Mouse (Mus musculus): ENCODE data around the gene Tunar.
A peak's percentile ranks its signal among the peaks of the same experiment; 100 is the strongest.

Tunar gene

DNA sequence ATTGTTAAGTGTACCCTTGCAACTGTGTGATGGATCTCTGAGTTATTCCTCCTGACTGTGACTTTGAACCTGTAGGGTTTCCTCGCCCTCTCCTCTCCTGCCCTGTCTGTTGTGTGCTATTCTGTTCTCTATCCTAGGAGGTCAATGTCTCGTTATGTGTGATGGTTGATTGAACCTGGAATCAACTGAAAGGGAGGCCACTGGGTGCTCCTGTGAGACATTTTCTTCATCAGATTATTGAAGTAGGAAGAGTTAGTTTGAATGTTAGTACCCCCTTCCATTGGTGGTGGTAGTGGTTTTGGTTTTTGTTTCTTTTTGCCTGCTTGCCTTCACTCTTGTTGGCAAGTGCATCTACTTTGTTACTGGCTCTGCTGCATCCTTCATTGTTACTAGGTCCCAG is at the start of gene Tunar:
TSS of gene Tunar (plus strand) at position 301 of the 400 bp plus-strand sequence.
- no peak for DNase-seq

DNA sequence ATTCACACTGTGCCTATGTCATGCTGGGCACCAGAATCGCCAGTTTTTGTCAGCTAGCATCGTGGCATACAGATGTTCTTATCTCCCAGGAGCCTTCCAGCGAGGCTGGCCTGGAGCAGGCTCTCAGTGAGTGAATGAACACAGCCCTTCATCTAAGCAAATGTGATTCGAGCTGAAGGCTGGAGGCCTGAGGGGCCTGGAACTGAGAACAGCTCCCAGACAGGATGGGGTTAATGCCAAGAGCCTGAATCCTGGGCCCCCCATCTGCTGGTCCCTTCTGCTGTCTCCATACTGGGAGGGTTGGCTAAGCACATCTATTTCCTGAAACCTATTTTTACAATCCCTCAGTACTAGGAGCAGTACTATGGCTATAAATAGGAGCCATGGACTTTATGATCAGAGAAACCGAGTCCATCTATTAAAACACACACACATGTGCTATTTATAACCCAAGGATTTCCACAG is 21.1 kb upstream of the Tunar start:
- no peak for DNase-seq

DNA sequence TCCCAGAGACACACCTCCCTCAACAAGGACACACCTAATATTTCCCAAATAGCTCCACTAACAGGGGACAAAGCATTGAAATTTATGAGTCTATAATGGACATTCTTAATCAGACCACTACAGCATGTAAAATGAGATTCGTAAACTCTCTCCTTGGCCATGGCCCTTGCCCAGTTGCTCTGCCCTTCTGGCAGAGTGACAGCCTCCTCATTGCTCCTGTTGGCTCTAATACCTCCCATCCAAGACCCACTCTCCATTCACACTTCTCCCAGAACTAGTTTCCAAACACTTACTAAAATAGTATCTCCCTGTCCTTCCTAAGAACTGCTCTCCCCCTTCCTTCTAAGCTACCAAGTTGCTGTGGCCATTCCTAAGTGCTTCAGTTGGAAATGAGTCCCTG is 19.3 kb upstream of the Tunar start:
- DNase-seq = no peak

DNA sequence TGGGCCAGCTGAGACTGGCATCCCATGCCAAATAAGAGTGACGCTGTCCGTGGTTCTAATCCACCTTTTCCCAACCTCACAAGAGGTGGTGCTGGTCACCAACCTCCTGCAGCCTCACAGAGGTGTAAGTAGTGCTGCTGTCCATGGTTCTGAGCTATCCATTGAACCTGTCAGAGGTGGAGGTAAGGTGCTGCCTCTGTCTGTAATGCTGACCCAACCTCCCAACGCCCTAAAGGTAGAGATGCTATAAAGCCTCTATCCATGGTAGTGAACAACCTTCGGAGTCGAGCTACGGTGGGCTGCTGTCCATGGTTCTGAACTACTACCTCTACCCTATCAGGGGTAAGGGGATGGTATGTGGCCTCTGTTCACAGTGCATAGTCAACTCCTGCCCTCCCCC is 11.5 kb upstream of the Tunar start:
- peak; percentile 39 for DNase-seq

DNA sequence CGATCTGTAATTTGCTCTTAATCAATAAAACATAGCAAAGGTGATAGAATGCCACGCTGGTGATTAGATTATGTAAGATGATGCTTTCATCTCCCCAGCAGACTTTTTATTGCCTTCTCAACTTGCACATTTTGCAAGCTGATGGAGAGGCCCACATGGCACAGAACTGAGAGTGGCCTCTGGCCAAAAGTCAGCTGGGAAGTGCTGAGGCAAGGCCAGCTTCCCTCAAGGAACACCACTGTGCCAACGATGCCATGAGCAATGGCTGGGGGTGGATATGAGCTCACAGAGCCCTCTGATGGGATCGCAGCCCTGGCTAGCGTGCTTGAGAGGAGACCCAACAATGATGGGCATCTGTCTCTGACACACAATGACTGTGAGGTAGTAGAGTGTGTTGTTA is 6.6 kb upstream of the Tunar start:
- no peak for DNase-seq

DNA sequence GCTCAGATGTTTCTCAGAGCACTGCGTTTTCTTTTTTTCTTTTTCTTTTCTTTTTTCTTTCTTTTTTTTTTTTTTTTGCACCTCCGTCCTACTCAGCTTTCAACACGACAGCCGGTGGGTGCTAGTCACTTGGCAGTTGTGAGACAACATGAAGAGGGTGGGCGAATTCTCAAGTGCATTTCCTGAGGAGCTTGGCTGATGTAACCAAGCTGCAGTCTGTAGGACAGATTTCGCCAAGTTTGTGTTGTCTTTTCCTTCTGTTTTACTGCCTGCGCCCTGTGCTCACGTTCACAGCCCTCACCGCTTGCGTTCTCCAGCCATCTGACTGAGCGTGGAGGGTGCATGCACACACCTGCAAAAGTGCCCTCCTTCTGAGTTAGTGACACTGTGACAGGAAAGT is 5.3 kb upstream of the Tunar start:
- DNase-seq = no peak

DNA sequence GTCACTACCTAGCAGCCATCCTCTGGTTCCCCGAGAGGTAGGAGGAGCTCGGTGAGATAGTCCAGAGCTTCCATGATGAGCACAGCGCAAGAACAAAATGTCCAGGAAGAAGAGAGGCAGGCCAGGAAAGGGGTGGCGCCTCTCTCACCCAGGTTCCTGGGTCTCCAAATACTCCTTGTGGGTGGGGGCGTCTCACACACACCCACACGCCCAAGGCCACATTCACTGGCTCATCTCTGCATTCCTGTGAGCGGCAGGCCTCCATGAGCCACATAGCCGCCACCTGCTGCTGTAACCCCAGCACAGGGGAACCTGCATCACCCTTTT is 2.4 kb downstream of the Tunar start:
- DNase-seq = no peak

DNA sequence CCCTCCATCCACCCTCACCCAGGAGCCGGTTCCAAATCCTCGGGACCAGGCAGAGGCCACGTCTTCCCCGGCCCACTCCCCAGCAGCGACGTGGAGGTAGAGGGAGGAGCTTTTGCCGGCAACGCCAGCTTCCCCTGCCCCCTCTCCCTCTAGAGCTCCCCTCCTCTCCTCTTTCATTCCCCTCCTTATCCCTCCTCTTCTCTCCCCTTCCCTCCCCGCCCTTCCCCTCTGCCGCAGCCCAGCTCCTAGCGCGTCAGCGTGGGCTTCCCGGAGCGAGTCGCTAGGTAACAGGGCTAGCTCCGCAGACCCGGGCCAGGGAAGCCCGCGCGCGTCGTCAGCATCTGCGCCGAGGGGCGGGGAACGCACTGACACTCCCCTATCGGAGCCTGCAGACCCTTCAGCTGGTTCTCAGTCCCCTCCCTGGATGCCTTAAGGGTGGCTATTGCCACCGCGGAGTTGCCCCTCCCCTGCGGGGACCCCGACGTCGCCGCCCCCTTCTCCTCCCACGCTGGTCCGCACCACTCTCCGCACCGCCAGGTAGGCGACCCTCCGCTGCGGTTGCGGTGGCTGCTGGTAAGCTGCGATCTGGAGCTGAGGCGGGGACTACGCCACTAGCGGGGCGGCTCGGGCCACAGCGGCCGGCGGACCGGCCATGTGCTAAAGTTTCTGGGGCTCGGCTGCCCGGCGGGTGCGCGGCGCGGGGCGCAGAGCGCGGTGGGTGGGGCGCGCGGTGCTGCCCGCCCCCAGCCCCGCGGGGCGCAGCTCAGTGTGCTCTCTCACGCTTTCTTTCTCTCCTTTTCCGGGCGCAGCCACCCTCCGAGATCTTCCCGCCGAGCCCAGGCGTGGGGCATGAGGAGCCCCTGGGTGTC is 3.0 kb downstream of the Tunar start:
- no peak for DNase-seq

DNA sequence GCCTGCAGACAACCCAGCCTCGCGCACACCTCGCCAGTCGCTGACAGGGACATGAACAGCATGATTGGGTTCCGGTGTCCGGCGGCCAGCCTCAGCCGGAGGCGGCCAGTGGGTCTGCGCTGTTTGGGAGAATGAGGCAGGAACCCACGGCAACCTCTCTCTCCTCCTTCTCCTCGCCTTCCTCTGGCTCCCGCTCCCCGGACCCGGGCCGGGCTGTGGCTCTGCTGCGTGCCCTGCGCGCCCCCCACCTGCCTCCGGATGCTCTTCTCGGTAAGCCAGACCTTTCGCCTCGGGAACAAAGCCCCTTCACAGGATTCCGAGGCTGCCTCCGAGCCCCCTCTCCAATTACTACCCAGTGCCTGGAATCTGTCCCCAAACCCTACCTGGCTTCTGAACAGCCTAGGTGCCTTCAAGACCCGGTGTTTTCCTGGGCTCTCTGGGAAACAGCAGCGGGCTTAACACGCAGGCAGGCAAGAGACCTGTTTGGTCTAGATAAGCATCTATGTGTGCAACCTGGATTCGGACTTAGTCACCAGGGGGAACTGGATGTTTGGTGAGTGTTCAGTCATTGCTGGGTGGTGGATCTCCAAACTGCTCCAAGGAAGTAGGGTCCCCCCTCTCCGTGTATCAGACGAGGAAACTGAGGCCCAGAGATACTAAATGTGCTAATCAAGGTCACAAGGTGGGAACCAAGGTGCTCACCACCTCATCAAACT is 3.8 kb downstream of the Tunar start:
- no peak for DNase-seq

DNA sequence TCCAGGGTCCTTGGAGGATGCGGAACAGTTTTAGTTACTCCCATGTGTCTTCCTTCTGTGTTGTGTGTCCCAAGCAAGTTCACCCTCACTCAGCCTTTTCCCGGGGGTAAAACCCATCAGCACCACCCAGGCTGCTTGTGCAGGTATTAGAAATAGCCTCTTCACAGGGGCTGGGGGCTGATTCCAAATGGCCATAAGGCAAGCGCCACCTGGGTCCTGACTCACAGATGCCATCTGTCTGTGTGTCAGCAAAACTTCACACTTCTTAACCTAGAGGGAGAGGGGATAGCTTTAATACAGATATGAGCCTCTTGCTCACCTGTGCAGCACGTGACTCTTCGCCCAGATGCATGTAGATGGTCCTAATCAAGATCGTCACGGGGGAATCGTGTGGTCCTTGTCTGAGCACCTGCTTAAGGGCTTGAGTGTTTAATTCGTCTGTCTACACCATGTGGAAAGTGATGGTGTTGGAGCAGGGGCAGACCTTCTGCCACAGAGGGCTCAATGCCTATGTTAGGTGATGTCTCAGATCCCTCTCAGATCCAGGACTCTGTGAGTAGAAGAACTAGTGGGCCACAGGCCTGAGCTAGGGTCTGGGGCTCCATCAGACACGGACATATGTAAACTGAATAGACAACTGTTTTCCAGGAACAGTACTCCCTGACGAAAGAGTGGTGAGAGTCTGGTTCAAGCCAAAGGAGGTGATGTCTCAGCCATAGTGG is 4.7 kb downstream of the Tunar start:
- DNase-seq = no peak

DNA sequence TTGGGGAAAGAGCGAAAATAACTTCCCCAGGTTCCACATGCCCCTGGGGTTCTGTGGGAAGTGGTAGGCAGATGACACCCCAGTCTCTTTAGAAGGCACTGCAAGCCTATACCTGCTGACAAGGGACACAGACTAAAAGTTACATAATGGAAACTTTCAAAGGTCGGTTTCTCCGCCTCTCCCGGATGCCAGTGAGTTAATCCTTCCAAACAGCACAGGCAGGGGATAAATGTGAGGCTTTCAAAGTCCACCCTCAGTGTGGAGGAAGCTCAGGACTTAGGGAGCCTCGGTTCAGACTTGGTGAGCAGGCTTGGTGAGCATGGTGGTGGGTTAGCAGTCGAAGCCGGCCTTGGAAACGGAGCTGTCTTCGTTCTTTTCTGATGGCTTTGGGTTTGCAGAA is 7.9 kb downstream of the Tunar start:
- no peak for DNase-seq

DNA sequence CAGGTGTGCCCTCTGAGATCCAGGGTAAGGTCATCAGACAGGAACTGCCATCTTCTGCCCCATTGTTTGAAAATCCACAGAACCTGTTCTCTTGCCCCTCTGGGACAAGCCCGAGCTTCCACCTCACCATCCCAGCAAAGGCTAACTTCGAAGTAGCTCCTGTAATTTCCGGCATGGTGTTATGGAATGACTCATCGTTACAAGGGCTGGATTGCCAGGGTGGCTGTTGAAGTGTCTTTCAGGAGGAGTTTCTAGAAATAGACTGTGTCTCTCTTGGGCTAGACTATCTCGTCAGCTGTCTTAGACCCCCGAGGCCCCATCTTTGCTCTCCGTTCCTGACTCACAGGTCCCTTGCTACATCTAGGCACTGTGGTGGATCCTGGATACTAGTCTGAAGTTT is 10.8 kb downstream of the Tunar start:
- DNase-seq = no peak

DNA sequence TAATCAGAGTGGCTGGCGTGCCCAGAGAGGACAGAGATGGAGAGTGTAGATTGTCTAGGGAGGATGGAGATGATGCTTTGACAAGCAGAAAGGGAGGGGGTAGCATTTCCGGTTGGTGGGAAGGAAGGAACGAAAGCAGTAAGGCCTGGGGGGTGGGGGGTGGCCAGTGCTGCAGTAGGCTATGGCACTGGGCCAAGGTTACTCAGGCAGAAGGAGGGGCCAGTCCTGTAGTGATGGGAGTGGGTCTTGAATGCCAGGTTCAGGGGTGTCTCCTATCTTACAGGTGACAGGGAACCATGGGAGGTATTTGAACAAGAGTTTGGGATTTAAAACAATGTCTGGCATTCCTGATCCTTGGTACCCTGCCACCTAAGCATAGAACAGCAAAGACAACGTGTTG is 13.2 kb downstream of the Tunar start:
- no peak for DNase-seq

DNA sequence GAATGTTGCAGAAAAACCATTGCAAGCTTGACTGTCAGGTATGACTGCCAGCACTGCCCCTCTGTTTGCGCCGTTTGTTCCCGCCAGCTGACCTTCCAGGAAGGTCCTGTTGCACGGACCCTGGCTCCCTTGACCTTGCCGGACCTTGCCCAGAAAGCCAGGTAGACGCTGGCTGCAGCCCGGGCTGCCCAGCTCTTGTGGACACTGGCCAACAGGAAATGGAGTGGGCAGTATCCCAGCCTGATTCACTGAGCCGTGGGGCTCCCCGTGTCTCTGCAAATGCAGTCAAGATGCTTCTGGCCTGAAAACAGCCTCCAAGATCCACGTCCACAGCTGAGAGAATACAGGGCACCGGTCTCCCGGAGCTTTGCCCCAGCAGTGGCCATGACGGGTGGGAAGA is 13.6 kb downstream of the Tunar start:
- no peak for DNase-seq

DNA sequence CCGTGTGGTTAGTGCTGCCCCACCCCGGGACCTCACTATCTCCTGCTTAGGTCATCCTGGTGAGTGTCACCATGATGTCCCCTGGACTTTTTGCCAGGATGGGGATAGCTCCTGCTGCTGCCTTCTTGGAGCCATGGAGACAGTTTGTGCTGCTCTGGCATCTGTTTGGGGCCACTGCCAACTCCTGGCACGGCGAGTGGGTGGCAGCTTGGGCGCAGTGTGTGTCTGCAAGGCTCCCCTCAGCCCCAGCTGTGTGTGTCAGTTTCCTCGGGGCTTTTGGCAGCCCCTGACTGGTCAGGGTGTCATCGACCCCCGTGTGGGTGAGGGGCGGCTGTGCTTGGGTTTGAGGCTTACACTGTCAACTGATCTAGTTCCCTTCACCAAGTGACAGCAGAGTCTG is 20.6 kb downstream of the Tunar start:
- DNase-seq = no peak

DNA sequence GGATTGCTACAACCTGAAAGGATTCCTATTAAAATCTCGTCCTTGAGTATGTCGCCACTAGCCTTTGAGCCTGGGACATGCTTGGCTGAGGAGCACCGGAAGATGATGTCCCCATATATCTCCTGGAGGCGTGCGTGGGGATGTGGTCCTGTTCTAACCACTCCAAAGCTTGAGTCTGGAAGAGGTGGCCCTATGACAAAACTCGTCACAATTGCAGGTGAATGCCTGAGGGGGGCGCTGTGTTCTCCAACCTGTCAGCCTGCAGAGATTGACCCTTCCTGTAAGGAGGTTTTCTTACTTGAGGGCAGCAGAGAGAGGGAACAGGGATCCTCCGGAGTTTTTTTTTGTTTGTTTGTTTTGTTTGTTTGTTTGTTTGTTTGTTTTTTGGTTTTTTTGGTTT is 21.1 kb downstream of the Tunar start:
- DNase-seq = no peak

DNA sequence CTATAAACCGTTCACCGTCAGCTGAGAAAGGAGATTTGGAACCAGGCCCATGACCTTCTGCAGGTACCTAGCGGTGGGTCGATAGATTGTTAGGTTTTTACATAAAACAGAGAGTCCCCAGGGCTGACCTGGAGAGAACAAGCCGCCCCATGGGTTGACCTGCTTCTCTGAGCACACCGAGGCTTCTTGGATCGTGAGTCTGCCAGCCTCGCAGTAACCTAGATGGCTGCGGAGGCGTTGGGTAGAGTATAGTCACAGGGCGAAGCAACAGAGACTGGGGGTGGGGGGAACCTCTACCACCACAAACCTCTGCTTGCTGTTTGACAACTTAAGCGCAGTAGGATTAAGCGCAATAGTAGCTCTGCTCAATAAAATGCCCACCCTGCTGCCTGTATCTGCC is 23.1 kb downstream of the Tunar start:
- DNase-seq = no peak

DNA sequence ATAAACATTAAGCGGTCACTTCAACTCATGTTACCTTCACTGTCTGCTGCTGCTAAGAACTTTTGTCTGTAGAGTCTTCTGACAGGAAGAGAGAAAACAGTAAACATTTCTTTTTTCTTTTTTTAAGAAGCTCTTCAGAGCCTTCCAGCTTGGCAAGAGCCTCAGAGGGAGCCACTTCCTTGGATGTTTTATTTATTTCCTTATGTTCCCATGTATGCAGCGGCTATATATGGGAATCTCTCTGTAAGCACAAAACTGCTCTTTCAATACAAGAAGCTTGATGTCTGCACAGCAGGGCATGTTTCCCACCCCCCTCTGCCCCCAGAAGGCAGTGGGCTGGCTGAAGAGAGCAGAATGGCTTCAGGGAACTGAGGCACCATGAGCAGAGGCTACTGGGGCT is 30.0 kb downstream of the Tunar start:
- no peak for DNase-seq

DNA sequence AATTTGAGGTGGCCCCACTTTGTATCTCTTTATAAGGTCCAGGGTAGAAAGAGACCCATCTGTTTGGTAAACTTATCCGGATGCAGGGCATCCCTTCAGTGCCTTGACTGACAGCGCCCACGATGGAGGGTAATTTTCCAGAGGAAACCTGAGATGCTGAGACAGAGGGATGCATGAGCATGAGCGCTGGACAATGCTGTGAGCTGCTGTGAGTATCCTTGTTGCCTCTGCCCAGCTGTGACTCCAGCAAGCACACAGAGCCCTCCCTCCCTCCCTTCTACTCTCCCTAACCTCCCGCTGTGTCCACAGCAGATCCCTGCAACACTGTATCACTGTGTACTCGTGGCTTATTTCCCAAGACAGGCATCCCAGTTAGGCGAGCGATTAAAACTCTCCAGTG is 40.9 kb downstream of the Tunar start:
- DNase-seq = no peak

DNA sequence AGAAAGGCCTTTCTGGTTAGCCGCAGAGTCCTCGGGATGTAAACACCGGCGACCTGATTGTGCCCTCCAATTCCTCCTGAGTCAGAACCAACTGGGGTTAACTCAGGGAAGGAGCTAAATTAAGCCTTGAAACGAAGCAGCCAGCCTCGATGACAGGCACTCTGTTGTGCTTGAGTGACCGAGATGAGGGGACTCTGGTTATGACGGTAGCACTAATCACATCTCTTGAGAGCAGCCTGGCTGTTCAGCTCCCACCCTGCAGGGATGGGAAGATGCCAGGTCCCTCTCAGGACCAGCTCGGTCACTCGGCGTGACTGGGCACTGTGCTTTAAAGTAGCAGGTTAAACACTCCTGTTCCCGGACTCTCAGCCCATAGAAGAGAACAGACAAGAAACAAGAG is 43.3 kb downstream of the Tunar start:
- no peak for DNase-seq

DNA sequence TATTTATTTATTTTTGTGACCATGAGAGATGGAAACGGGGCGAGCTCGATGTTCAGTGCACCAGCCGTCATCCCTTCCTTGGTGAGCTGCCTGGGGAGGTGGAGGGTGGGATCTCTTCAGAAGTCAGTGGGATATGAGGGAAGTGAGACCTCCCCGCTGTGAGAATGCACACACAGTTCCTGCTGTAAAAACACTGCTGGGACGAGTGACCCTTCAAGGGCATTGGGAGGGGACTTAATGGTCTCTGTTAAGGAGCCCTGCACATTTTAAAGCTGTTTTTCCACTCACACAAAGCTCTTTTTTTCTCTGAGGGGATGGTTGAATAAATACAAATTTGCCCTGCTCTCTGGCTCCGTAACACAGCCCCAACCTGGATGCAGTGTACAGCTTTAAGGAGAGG is 49.1 kb downstream of the Tunar start:
- no peak for DNase-seq

DNA sequence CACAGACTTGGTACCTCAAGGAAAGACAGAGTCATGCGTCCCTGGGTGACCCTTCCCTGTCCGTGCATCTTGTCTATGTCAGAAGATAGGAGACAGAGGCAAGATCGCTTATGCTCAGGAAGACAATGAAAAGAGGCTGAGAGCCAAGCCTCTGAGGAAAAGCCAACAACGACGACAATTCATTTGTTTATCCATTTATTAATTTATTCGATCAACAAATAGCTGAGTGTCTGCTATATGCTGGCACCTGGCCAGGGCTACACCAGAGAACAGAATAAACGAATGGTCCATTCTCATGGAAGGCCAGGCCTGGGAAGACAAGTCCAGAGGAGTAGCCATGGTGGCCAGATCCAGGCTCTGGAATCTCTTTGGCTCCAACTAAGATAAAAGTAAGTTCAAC is 61.0 kb downstream of the Tunar start:
- peak; percentile 44 for DNase-seq

DNA sequence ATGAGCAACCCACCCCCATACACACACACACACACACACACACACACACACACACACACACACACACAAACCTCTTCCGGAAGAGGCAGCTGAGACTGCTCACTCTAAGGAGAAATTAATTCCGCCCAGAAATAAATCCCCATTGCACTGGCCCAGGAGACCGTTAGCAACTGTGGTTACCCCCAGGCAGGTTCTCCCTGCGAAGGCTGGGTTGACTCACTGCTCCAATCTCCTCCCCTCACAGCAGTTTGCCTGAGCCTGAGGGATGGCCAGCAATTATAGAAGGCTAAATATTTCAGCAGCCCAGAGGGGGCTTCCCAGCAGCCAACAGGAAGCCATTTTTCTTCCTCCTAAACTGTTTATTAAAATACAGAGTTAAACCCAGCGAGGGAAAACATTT is 64.5 kb downstream of the Tunar start:
- no peak for DNase-seq

DNA sequence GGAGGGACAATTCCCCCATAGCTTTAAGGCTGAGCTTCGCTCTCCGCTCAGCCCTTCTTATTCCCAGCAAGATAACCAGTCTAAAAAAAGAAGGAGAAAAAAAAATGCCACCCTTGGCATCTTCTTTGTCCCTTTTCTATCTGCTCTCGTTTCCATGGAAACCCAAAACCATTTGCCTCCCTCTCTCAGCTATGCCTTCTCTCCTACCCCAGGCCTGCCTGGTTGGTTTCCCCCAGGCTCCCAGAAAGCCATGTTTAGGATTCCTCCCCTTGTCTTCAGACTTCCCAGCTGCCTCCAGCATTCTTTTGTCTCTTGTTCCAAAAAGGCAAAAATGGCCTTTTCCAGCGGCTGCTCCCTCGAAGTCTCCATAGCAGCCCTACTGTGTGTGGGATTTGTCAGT is 70.1 kb downstream of the Tunar start:
- DNase-seq = no peak
